Mouse (Mus musculus): ENCODE measurements around the gene Tgfbi.

- TF ChIP-seq CTCF (IDR thresholded peaks at IDR 0.05; ENCODE audit: low read depth) (no peak), EP300 (IDR thresholded peaks at IDR 0.05; ENCODE audit: low read depth) (no peak)
Measured at GRCm38 (mm10) chr13:56593961-56594391, 15.3 kb upstream of the Tgfbi start.
